Mouse (Mus musculus): ENCODE measurements at regions not wholly inside any gene's neighbourhood (a gene's known extent, or its start where the extent isn't known, plus 50 kb on each side); places are given as distances from the start of the nearest gene placed in this dataset.
"Not testable (repeated sequence)": the region's sequence is repeated elsewhere in the genome, so short reads cannot be mapped to it uniquely, and the experiment has no call there.

- Histone ChIP-seq H3K9me3 (replicated peaks) (no peaks in the 10 kb centered on the region), H3K27ac (no peak overlapping the region), H3K4me1 (no peaks in the 10 kb centered on the region), H3K27me3 (no peaks in the 10 kb centered on the region), H3K36me3 (ENCODE audit: poor library complexity, severe bottlenecking) (no peaks in the 10 kb centered on the region), H3K9ac (no peak overlapping the region), H3K4me3 (no peak overlapping the region), H3K4me2 (no peak overlapping the region)
- WGBS, result 70% methylated on average over 3 of the region's 3 CpGs
- no peak for ATAC-seq
Observed at GRCm38 (mm10) chr8:5030651-5031050, 74.5 kb downstream of the Slc10a2 start.

- 61% methylated on average over 1 of the region's 1 CpGs for WGBS
- Histone ChIP-seq H3K27me3 (no peaks in the 10 kb centered on the region), H3K27ac (peak overlapping the region; percentile 19), H3K36me3 (ENCODE audit: poor library complexity, severe bottlenecking) (no peaks in the 10 kb centered on the region), H3K9ac (no peak overlapping the region), H3K4me1 (peaks cover 4% of the 10 kb centered on the region; the same call in 1 of the 2 replicates), H3K9me3 (replicated peaks) (no peaks in the 10 kb centered on the region), H3K4me2 (no peak overlapping the region), H3K4me3 (no peak overlapping the region)
- ATAC-seq, result no peak
Observed at GRCm38 (mm10) chr8:5012368-5012767, 92.8 kb downstream of the Slc10a2 start.

GRCm38 (mm10) chr8:5011771-5012170 is 93.4 kb downstream of the Slc10a2 start:
- no peaks in the 10 kb centered on the region for H3K27me3 ChIP-seq

GRCm38 (mm10) chr8:5003359-5003758 is 101.8 kb downstream of the Slc10a2 start:
- H3K27ac ChIP-seq, ATAC-seq: not testable (repeated sequence)

More at GRCm38 (mm10) chr8:5011771-5012170, 93.4 kb downstream of the Slc10a2 start:
- H3K4me3 ChIP-seq, result no peak overlapping the region
- no peak overlapping the region for H3K9ac ChIP-seq
- H3K9me3 ChIP-seq (replicated peaks), result no peaks in the 10 kb centered on the region
- ATAC-seq, result no peak
- no peak overlapping the region for H3K27ac ChIP-seq
- no peaks in the 10 kb centered on the region for H3K36me3 ChIP-seq (ENCODE audit: poor library complexity, severe bottlenecking)
- H3K4me2 ChIP-seq, result no peak overlapping the region
- H3K4me1 ChIP-seq, result peaks cover 4% of the 10 kb centered on the region; the same call in 1 of the 2 replicates
- WGBS, result 72% methylated on average over 3 of the region's 3 CpGs

More at GRCm38 (mm10) chr8:5003359-5003758, 101.8 kb downstream of the Slc10a2 start:
- not testable (repeated sequence) for H3K4me3 ChIP-seq; H3K4me1 ChIP-seq; H3K27me3 ChIP-seq; H3K9ac ChIP-seq; H3K36me3 ChIP-seq (ENCODE audit: poor library complexity, severe bottlenecking); H3K9me3 ChIP-seq (replicated peaks); H3K4me2 ChIP-seq
- WGBS, result 86% methylated on average over 1 of the region's 1 CpGs

All from forebrain, embryonic 13.5 days (tissue).